Mouse (Mus musculus) lung, postnatal 36 days (tissue): ENCODE measurements at regions not wholly inside any gene's neighbourhood (a gene's known extent, or its start where the extent isn't known, plus 50 kb on each side); places are given as distances from the start of the nearest gene placed in this dataset.
A peak's percentile ranks its signal among the peaks of the same experiment; 100 is the strongest.

Experiments used
- DNase-seq: peaks from one replicate; pipeline ENCODE4 v3.0.0; 2022; ENCODE audit warnings: mixed read lengths

GRCm38 (mm10) chr3:148656187-148656586 lies 334.2 kb downstream of the Adgrl2 start:
- peak; percentile 37 for DNase-seq

GRCm38 (mm10) chr3:148650241-148650640 lies 340.1 kb downstream of the Adgrl2 start:
- no peak for DNase-seq

- DNase-seq, result no peak
Observed at GRCm38 (mm10) chr3:148644924-148645323, 345.4 kb downstream of the Adgrl2 start.

GRCm38 (mm10) chr3:148641581-148641980 lies 348.8 kb downstream of the Adgrl2 start:
- no peak for DNase-seq

- peak; percentile 54 for DNase-seq
Observed at GRCm38 (mm10) chr3:148640680-148641101, 349.7 kb downstream of the Adgrl2 start.

GRCm38 (mm10) chr3:148635101-148635500 lies 355.3 kb downstream of the Adgrl2 start:
- DNase-seq, result peak; percentile 37

- no peak for DNase-seq
Observed at GRCm38 (mm10) chr3:148634352-148634751, 356.0 kb downstream of the Adgrl2 start.

- no peak for DNase-seq
Observed at GRCm38 (mm10) chr3:148633291-148633690, 357.1 kb downstream of the Adgrl2 start.

- no peak for DNase-seq
Observed at GRCm38 (mm10) chr3:148632449-148632848, 357.9 kb downstream of the Adgrl2 start.

GRCm38 (mm10) chr3:148631415-148632192 lies 358.8 kb downstream of the Adgrl2 start:
- no peak for DNase-seq

- no peak for DNase-seq
Observed at GRCm38 (mm10) chr3:148630865-148631264, 359.5 kb downstream of the Adgrl2 start.

- no peak for DNase-seq
Observed at GRCm38 (mm10) chr3:148614971-148615671, 375.2 kb downstream of the Adgrl2 start.

GRCm38 (mm10) chr3:148613443-148613842 lies 376.9 kb downstream of the Adgrl2 start:
- no peak for DNase-seq

- no peak for DNase-seq
Observed at GRCm38 (mm10) chr3:148603276-148603675, 387.1 kb downstream of the Adgrl2 start.

- DNase-seq, result no peak
Observed at GRCm38 (mm10) chr3:148602730-148603255, 387.6 kb downstream of the Adgrl2 start.

- DNase-seq, result no peak
Observed at GRCm38 (mm10) chr3:148595561-148595960, 394.8 kb downstream of the Adgrl2 start.

GRCm38 (mm10) chr3:148589556-148589955 lies 400.8 kb downstream of the Adgrl2 start:
- no peak for DNase-seq

GRCm38 (mm10) chr3:148575735-148576134 lies 414.6 kb downstream of the Adgrl2 start:
- DNase-seq, result no peak

GRCm38 (mm10) chr3:148572493-148572892 lies 417.9 kb downstream of the Adgrl2 start:
- no peak for DNase-seq

- DNase-seq, result no peak
Observed at GRCm38 (mm10) chr3:148564716-148565115, 425.6 kb downstream of the Adgrl2 start.

- no peak for DNase-seq
Observed at GRCm38 (mm10) chr3:148561211-148561610, 429.1 kb downstream of the Adgrl2 start.

- DNase-seq, result no peak
Observed at GRCm38 (mm10) chr3:148559752-148560460, 430.4 kb downstream of the Adgrl2 start.

- no peak for DNase-seq
Observed at GRCm38 (mm10) chr3:148558592-148559157, 431.7 kb downstream of the Adgrl2 start.
